ENCODE assay signal across 16 mouse cellular contexts in genomic region chr2:129512147-129512546, GRCm38 (mm10). TPM values are rescaled to one million over a fixed set of nuclear protein-coding genes. Genes with fewer than 3 reads are reported as not detected.
"Had no signal": no experiment of that assay in that cellular context is flagged by ENCODE, and none has a peak within 500 bp of the region (broad histone marks: within the 10 kb centered on the region; RNA-seq: fewer than 3 reads in every experiment).

No protein-coding gene starts in this region.

RNA-seq across cellular contexts. Expression of gene F830045P16Rik, which starts 24.3 kb away (rescaled TPM):
- total RNA-seq: megakaryocyte progenitor cell, adult 5-6 weeks had no signal
- polyA plus RNA-seq: liver, embryonic 16.5 days; lung, adult 2 months; lung, embryonic 15.5 days; lung, postnatal 0 days; midbrain, embryonic 13.5 days; midbrain, embryonic 15.5 days; midbrain, postnatal 0 days; myocyte; neural tube, embryonic 11.5 days; neural tube, embryonic 13.5 days; neural tube, embryonic 15.5 days; small intestine, adult 2 months; stomach, embryonic 14.5 days; stomach, embryonic 16.5 days; thymus, postnatal 0 days had no signal
